Mouse (Mus musculus) lung, postnatal 0 days (tissue): ENCODE measurements around the gene Nrf1.

Experiments used
- CTCF ChIP-seq: IDR thresholded peaks from 2 replicates; pipeline ENCODE4 v1.5.1; 2016; ENCODE audit warnings: antibody characterized with exemption, mild to moderate bottlenecking
- EP300 ChIP-seq: IDR thresholded peaks from 2 replicates; pipeline ENCODE4 v1.6.1; 2016; ENCODE audit warnings: antibody characterized with exemption, mild to moderate bottlenecking, control low read depth

- TF ChIP-seq EP300 (no peak), CTCF (no peak)
Observed at GRCm38 (mm10) chr6:30195656-30196055, 147.9 kb downstream of the Nrf1 start.
